Mouse (Mus musculus) ovary, postnatal 10 days (tissue): ENCODE measurements at regions not wholly inside any gene's neighbourhood (a gene's known extent, or its start where the extent isn't known, plus 50 kb on each side); places are given as distances from the start of the nearest gene placed in this dataset.

Experiments used
- DNase-seq: peaks from one replicate; pipeline ENCODE4 v3.0.0; 2022; ENCODE audit warnings: low spot score

GRCm38 (mm10) chr11:21036161-21036916, 54.8 kb upstream of the Peli1 start:
- DNase-seq: no peak

- no peak for DNase-seq
Observed at GRCm38 (mm10) chr11:21037267-21037906, 53.7 kb upstream of the Peli1 start.

DNA sequence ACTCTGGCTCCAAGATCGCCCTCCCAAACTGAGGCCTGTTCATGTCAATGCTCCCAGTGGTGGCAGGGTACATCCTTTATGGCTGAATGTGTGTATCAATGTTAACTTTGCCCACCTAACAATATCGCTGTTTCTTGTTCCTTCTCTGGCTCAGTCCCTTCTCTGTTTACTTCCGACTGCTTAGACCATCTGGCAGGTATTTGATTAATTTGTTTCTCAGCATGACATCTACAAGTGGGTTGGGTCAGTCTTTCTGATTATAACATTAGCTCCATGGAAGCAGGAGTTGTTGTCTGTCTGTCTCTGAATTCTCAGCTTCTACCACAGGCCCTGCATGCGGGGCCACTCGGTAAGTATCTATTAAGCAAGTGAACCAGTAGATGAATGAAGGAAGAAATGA, 49.9 kb upstream of the Peli1 start:
- no peak for DNase-seq
